11 mouse cellular contexts compared by ENCODE assay signal in the genomic region with DNA sequence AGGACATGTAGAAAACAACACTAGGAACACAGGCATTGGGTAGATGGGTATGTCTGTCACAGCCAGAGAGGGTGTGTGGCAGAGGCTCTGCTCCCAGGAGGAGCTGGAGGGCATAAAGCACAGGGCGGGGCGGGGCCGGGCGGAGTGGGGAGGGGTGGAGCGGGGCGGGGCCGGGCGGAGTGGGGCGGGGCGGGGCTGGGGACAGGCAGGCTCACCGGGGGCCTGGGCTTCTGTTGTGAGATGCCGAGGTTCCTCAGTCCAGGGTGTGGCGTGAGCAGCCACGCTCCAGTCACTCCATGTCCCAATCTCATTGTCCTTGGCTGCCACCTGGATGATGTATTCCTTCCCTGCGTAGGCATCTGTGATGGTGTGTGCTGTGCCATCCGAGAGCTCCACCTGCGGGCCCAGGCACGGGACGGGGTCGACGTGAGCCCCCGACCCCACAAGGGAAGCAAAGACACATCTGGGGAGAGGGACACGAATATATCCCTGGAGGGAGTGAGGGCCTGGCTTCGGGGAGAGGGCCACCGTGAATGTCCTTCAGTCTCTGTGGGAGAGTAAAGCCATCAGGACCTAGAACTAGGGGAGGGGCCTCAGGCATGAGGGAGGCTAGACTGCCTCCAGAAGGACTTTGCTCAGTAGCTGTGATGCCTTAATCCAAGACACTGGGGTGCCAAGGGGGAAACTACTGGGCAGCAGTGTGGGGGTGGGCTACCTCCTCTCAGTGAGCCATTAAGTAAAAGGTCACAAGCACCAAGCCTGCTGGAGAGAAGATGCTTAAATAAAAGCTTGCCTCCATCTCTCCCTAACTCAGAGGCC. TPM values are rescaled to one million over a fixed set of nuclear protein-coding genes. Genes with fewer than 3 reads are reported as not detected.
A peak's percentile ranks its signal among the peaks of the same experiment; 100 is the strongest.
DNase-seq lines count a peak whose midpoint lies in the region; ATAC-seq and TF ChIP-seq lines count a peak whose summit lies in the region.
"Had no signal": no experiment of that assay in that cellular context is flagged by ENCODE, and none has a peak within 500 bp of the region (broad histone marks: within the 10 kb centered on the region; RNA-seq: fewer than 3 reads in every experiment).

No protein-coding gene starts in this region.

- WGBS in hindbrain, embryonic 10.5 days, result 23% methylated on average over 25 of the region's 25 CpGs
- 37% methylated on average over 13 of the region's 25 CpGs for WGBS in hindbrain, embryonic 16.5 days
- WGBS in liver, postnatal 0 days (ENCODE audit: insufficient replicate concordance), result 11% methylated on average over 19 of the region's 25 CpGs

- H3K4me1 ChIP-seq in hindbrain, embryonic 10.5 days (replicated peaks), result peaks cover 87% of the 10 kb centered on the region
- peaks cover 15% of the 10 kb centered on the region for H3K4me1 ChIP-seq in hindbrain, embryonic 16.5 days (ENCODE audit: control insufficient read depth, insufficient read depth, low read depth, low read length)
- H3K4me1 ChIP-seq in liver, postnatal 0 days (ENCODE audit: insufficient read depth), result peaks cover 6% of the 10 kb centered on the region
- H3K4me1 ChIP-seq: megakaryocyte, embryonic 14.5 days had no signal

- no peak overlapping the region for H3K4me2 ChIP-seq in hindbrain, embryonic 16.5 days (ENCODE audit: low read length)
- H3K4me2 ChIP-seq in liver, postnatal 0 days (ENCODE audit: low read depth, low read length), result no peak overlapping the region
- H3K4me2 ChIP-seq: hindbrain, embryonic 15.5 days had no signal

- no peak for TF ChIP-seq EP300 in liver, postnatal 0 days (IDR thresholded peaks at IDR 0.05; ENCODE audit: low read depth)

- TF ChIP-seq CTCF in liver, postnatal 0 days (IDR thresholded peaks at IDR 0.05; ENCODE audit: low read depth), result no peak

- peak overlapping the region; percentile 67 for H3K27ac ChIP-seq in hindbrain, embryonic 10.5 days
- no peak overlapping the region for H3K27ac ChIP-seq in hindbrain, embryonic 16.5 days (ENCODE audit: low read depth, low read length)
- no peak overlapping the region for H3K27ac ChIP-seq in liver, postnatal 0 days (ENCODE audit: low read depth)
- H3K27ac ChIP-seq: hindbrain, embryonic 15.5 days had no signal

- H3K9me3 ChIP-seq in hindbrain, embryonic 10.5 days, result no peaks in the 10 kb centered on the region
- no peaks in the 10 kb centered on the region for H3K9me3 ChIP-seq in hindbrain, embryonic 16.5 days (ENCODE audit: control insufficient read depth, low read length)
- no peaks in the 10 kb centered on the region for H3K9me3 ChIP-seq in liver, postnatal 0 days (ENCODE audit: low read length)
- H3K9me3 ChIP-seq: G1E; hindbrain, embryonic 15.5 days; megakaryocyte, embryonic 14.5 days had no signal

- peaks cover 89% of the 10 kb centered on the region for H3K36me3 ChIP-seq in hindbrain, embryonic 10.5 days
- H3K36me3 ChIP-seq in hindbrain, embryonic 16.5 days (ENCODE audit: control insufficient read depth, insufficient read depth, low read length), result no peaks in the 10 kb centered on the region
- no peaks in the 10 kb centered on the region for H3K36me3 ChIP-seq in liver, postnatal 0 days (replicated peaks; ENCODE audit: insufficient read depth, low read length)
- H3K36me3 ChIP-seq: G1E; hindbrain, embryonic 15.5 days had no signal

- no peak for ATAC-seq in hindbrain, embryonic 16.5 days
- peak; percentile 14; the same call in 1 of the 2 replicates for ATAC-seq in liver, postnatal 0 days
- no peak for ATAC-seq in CD4-positive, CD25-positive, alpha-beta regulatory T cell, adult 4 months

- no peak overlapping the region for H3K9ac ChIP-seq in hindbrain, embryonic 16.5 days (ENCODE audit: low read depth, low read length)
- no peak overlapping the region for H3K9ac ChIP-seq in liver, postnatal 0 days (replicated peaks)
- H3K9ac ChIP-seq: hindbrain, embryonic 15.5 days had no signal

- H3K4me3 ChIP-seq in hindbrain, embryonic 10.5 days, result 0 out of 2 replicates have a peak overlapping the region, but pooled peaks have one; percentile 10
- H3K4me3 ChIP-seq in hindbrain, embryonic 16.5 days (ENCODE audit: low read length), result no peak overlapping the region
- no peak overlapping the region for H3K4me3 ChIP-seq in liver, postnatal 0 days (ENCODE audit: low read depth, low read length)
- H3K4me3 ChIP-seq: hindbrain, embryonic 15.5 days; megakaryocyte, embryonic 14.5 days had no signal

- peak; percentile 22 for DNase-seq in hindbrain, embryonic 10.5 days (ENCODE audit: low spot score)
- DNase-seq in adrenal gland, postnatal 10 days, result peak; percentile 49
- peak; percentile 12 for DNase-seq in induced T-regulatory cell, adult 2 months (ENCODE audit: low read depth)
- DNase-seq in liver, postnatal 0 days, result no peak
- DNase-seq in Muller cell, postnatal 12 days (ENCODE audit: inconsistent ontology term), result no peak
- no peak for DNase-seq in urinary bladder, postnatal 25 days (ENCODE audit: low spot score)

- H3K27me3 ChIP-seq in hindbrain, embryonic 10.5 days (ENCODE audit: insufficient read depth, poor library complexity, severe bottlenecking), result peaks cover 20% of the 10 kb centered on the region; the same call in 1 of the 2 replicates
- no peaks in the 10 kb centered on the region for H3K27me3 ChIP-seq in hindbrain, embryonic 16.5 days (replicated peaks; ENCODE audit: control insufficient read depth, insufficient read depth, low read length)
- H3K27me3 ChIP-seq in liver, postnatal 0 days (ENCODE audit: insufficient read depth, low read length), result peaks cover 10% of the 10 kb centered on the region; the same call in 1 of the 2 replicates
- H3K27me3 ChIP-seq: hindbrain, embryonic 15.5 days had no signal

RNA-seq across cellular contexts. Expression of a gene that starts 18.7 kb away (rescaled TPM):
- polyA plus RNA-seq in hindbrain, embryonic 10.5 days (2016; fragmentation: Nextera tagmentation; extraction: Ambion mirVana), result 27.3 and 50.9 TPM in 2 replicates
- polyA plus RNA-seq in hindbrain, embryonic 16.5 days (2015; fragmentation: Nextera tagmentation; extraction: Ambion mirVana), result 115 and 117 TPM in 2 replicates
- 10 to 100 TPM; 10.3 to 10.5 TPM for total RNA-seq in adrenal gland, postnatal 10 days (2021)
- polyA plus RNA-seq in liver, postnatal 0 days (2015; fragmentation: Nextera tagmentation; extraction: Ambion mirVana), result 25.2 and 26.4 TPM in 2 replicates
- polyA plus RNA-seq in CD4-positive, CD25-positive, alpha-beta regulatory T cell, adult 4 months (2017; shearing (Covaris generic)), result not detected
- polyA plus RNA-seq: G1E had no signal

RNA-seq across cellular contexts. Expression of a gene that starts 38.1 kb away (rescaled TPM):
- polyA plus RNA-seq in hindbrain, embryonic 10.5 days (2016; fragmentation: Nextera tagmentation; extraction: Ambion mirVana), result 29.7 and 51.6 TPM in 2 replicates
- polyA plus RNA-seq in hindbrain, embryonic 16.5 days (2015; fragmentation: Nextera tagmentation; extraction: Ambion mirVana), result 22.5 and 29.5 TPM in 2 replicates
- 10 to 100 TPM; 53.0 to 67.0 TPM for total RNA-seq in adrenal gland, postnatal 10 days (2021)
- polyA plus RNA-seq in liver, postnatal 0 days (2015; fragmentation: Nextera tagmentation; extraction: Ambion mirVana), result 0.12 and 0.29 TPM in 2 replicates
- not detected for polyA plus RNA-seq in CD4-positive, CD25-positive, alpha-beta regulatory T cell, adult 4 months (2017; shearing (Covaris generic))

RNA-seq across cellular contexts. Expression of a gene that starts 41.0 kb away (rescaled TPM):
- 84.3 and 91.4 TPM in 2 replicates for polyA plus RNA-seq in hindbrain, embryonic 10.5 days (2016; fragmentation: Nextera tagmentation; extraction: Ambion mirVana)
- polyA plus RNA-seq in hindbrain, embryonic 16.5 days (2015; fragmentation: Nextera tagmentation; extraction: Ambion mirVana), result 46.4 and 46.6 TPM in 2 replicates
- 10 to 100 TPM; 61.0 to 68.2 TPM for total RNA-seq in adrenal gland, postnatal 10 days (2021)
- 28.5 and 33.2 TPM in 2 replicates for polyA plus RNA-seq in liver, postnatal 0 days (2015; fragmentation: Nextera tagmentation; extraction: Ambion mirVana)
- 10 to 100 TPM in 1 of 2 experiments, 1 to 10 TPM in 1; 10.0 to 14.0 TPM for polyA plus RNA-seq in CD4-positive, CD25-positive, alpha-beta regulatory T cell, adult 4 months (2017; shearing (Covaris generic))

RNA-seq across cellular contexts. Expression of a gene that starts 54.6 kb away (rescaled TPM):
- 89.7 and 96.6 TPM in 2 replicates for polyA plus RNA-seq in hindbrain, embryonic 10.5 days (2016; fragmentation: Nextera tagmentation; extraction: Ambion mirVana)
- polyA plus RNA-seq in hindbrain, embryonic 16.5 days (2015; fragmentation: Nextera tagmentation; extraction: Ambion mirVana), result 63.6 and 65.2 TPM in 2 replicates
- 10 to 100 TPM; 36.2 to 39.0 TPM for total RNA-seq in adrenal gland, postnatal 10 days (2021)
- 30.9 and 31.7 TPM in 2 replicates for polyA plus RNA-seq in liver, postnatal 0 days (2015; fragmentation: Nextera tagmentation; extraction: Ambion mirVana)
- 10 to 100 TPM; 57.2 to 58.2 TPM for polyA plus RNA-seq in CD4-positive, CD25-positive, alpha-beta regulatory T cell, adult 4 months (2017; shearing (Covaris generic))

Comparison
In these comparisons a context has a peak if more than half of its experiments do, and no peak if none do; other contexts are left out.
1. DNase-seq: peak in hindbrain, embryonic 10.5 days (single experiment), adrenal gland, postnatal 10 days (single experiment) and induced T-regulatory cell, adult 2 months (single experiment); none in liver, postnatal 0 days (single experiment), Muller cell, postnatal 12 days (single experiment) and urinary bladder, postnatal 25 days (single experiment).
2. RNA of a gene that starts 18.7 kb away (polyA plus RNA-seq): 115 to 117 TPM in hindbrain, embryonic 16.5 days, 27.3 to 50.9 TPM in hindbrain, embryonic 10.5 days and 25.2 to 26.4 TPM in liver, postnatal 0 days; not detected in CD4-positive, CD25-positive, alpha-beta regulatory T cell, adult 4 months; every median in the first group is over 10 times any median in the second.
3. RNA of a gene that starts 38.1 kb away (polyA plus RNA-seq): 29.7 to 51.6 TPM in hindbrain, embryonic 10.5 days and 22.5 to 29.5 TPM in hindbrain, embryonic 16.5 days; 0.12 to 0.29 TPM in liver, postnatal 0 days and not detected in CD4-positive, CD25-positive, alpha-beta regulatory T cell, adult 4 months; every median in the first group is over 10 times any median in the second.